In genomic region chr3:146268024-146268801, GRCm38 (mm10) we compare ENCODE assay signal across 10 mouse cellular contexts. TPM values are rescaled to one million over a fixed set of nuclear protein-coding genes. Genes with fewer than 3 reads are reported as not detected.
DNase-seq lines count a peak whose midpoint lies in the region; ATAC-seq lines count a peak whose summit lies in the region.
"Had no signal": no experiment of that assay in that cellular context is flagged by ENCODE, and none has a peak within 500 bp of the region (broad histone marks: within the 10 kb centered on the region; RNA-seq: fewer than 3 reads in every experiment).

No protein-coding gene starts in this region.

- peaks cover 2% of the 10 kb centered on the region; the same call in 1 of the 2 replicates for H3K4me1 ChIP-seq in forebrain, embryonic 16.5 days (replicated peaks; ENCODE audit: control insufficient read depth, insufficient read depth, low read length)

- no peaks in the 10 kb centered on the region for H3K27me3 ChIP-seq in forebrain, embryonic 16.5 days (replicated peaks; ENCODE audit: control insufficient read depth, insufficient read depth, low read length)
- H3K27me3 ChIP-seq: embryonic facial prominence, embryonic 15.5 days had no signal

- no peak overlapping the region for H3K27ac ChIP-seq in forebrain, embryonic 16.5 days (ENCODE audit: low read length)
- H3K27ac ChIP-seq: embryonic facial prominence, embryonic 15.5 days had no signal

- no peak overlapping the region for H3K4me2 ChIP-seq in forebrain, embryonic 16.5 days (ENCODE audit: low read length)
- H3K4me2 ChIP-seq: embryonic facial prominence, embryonic 15.5 days had no signal

- H3K36me3 ChIP-seq in forebrain, embryonic 16.5 days (ENCODE audit: control insufficient read depth, insufficient read depth) = no peaks in the 10 kb centered on the region
- H3K36me3 ChIP-seq: embryonic facial prominence, embryonic 15.5 days; G1E had no signal

- no peak overlapping the region for H3K9ac ChIP-seq in forebrain, embryonic 16.5 days (replicated peaks; ENCODE audit: low read depth, low read length)
- H3K9ac ChIP-seq: embryonic facial prominence, embryonic 15.5 days had no signal

- no peak overlapping the region for H3K4me3 ChIP-seq in forebrain, embryonic 16.5 days (replicated peaks; ENCODE audit: low read length)
- H3K4me3 ChIP-seq: embryonic facial prominence, embryonic 15.5 days had no signal

- no peaks in the 10 kb centered on the region for H3K9me3 ChIP-seq in forebrain, embryonic 16.5 days (ENCODE audit: control insufficient read depth, low read length)
- H3K9me3 ChIP-seq: embryonic facial prominence, embryonic 15.5 days; G1E had no signal

- WGBS in forebrain, embryonic 16.5 days = 70% methylated on average over 14 of the region's 14 CpGs

- ATAC-seq in forebrain, embryonic 16.5 days = peak; percentile 91

- peak; percentile 58 for DNase-seq in layer of hippocampus, adult 11-12 months (ENCODE audit: low spot score)
- DNase-seq in layer of hippocampus, adult 9-10 months (ENCODE audit: low spot score) = no peak
- DNase-seq in layer of hippocampus, adult 8-10 months (ENCODE audit: low spot score in 2 of 2) = peak; percentile 51 to 54
- DNase-seq in right cerebral cortex, adult 18-20 months = peak; percentile 30
- no peak for DNase-seq in thymus, postnatal 14 days
- DNase-seq in thymus, postnatal 25 days = no peak
- DNase-seq in urinary bladder, postnatal 25 days (ENCODE audit: low spot score) = no peak

RNA-seq across cellular contexts. Expression of gene Lpar3, which starts 47.5 kb away (rescaled TPM):
- polyA plus RNA-seq in forebrain, embryonic 16.5 days (2015; fragmentation: Nextera tagmentation; extraction: Ambion mirVana) = 0.30 and 0.35 TPM in 2 replicates
- under 1 TPM; 0.16 to 0.55 (median 0.42) TPM for total RNA-seq in layer of hippocampus, adult 8-10 months (2022)
- polyA plus RNA-seq: G1E had no signal

Comparison
In these comparisons a context has a peak if more than half of its experiments do, and no peak if none do; other contexts are left out.
1. DNase-seq: peak in layer of hippocampus, adult 11-12 months (single experiment), layer of hippocampus, adult 8-10 months (2 of 2) and right cerebral cortex, adult 18-20 months (single experiment); none in layer of hippocampus, adult 9-10 months (single experiment), thymus, postnatal 14 days (single experiment), thymus, postnatal 25 days (single experiment) and urinary bladder, postnatal 25 days (single experiment).